Mouse (Mus musculus) left cerebral cortex, adult 6 months (tissue): ENCODE results near the gene Gcnt2. TPM values are rescaled to one million over a fixed set of nuclear protein-coding genes. Genes with fewer than 3 reads are reported as not detected.

ENCODE experiments used
- long read RNA-seq, 2 experiments: library from polyadenylated mRNA; unstranded; transcript quantifications; one replicate each; pipeline ENCODE4 v2.0.0; 2019 to 2020
- polyA plus RNA-seq: library from polyadenylated mRNA; unstranded; fragments of <200 nt; fragmentation: Nextera tagmentation; gene quantifications from 2 replicates; pipeline ENCODE4 v1.2.3, GENCODE M21; 2021

The Gcnt2 gene
- 6.8 and 9.4 TPM in 2 replicates for polyA plus RNA-seq
- long read RNA-seq, experiment 1, full-length matches to known transcripts, result 90 of 102 reads
- long read RNA-seq, experiment 1, partial matches to known transcripts, result 0 of 102 reads
- long read RNA-seq, experiment 1, other reads (novel, unspliced or antisense), result 12 of 102 reads
- long read RNA-seq, experiment 2, full-length matches to known transcripts, result 6 of 16 reads
- long read RNA-seq, experiment 2, partial matches to known transcripts, result 0 of 16 reads
- long read RNA-seq, experiment 2, other reads (novel, unspliced or antisense), result 10 of 16 reads

GRCm38 (mm10) chr13:40859652-40860399 is at the start of gene Gcnt2:
Gcnt2 (plus strand) TSS chr13:40859754.

GRCm38 (mm10) chr13:41000926-41001639 is 141.5 kb downstream of the Gcnt2 start, which contains the start of gene Pak1ip1:
Pak1ip1 (plus strand) TSS chr13:41001023.

Other genes starting within 250 kb of the Gcnt2 start
- gene Tfap2a, start 121.4 kb upstream of the Gcnt2 start, polyA plus RNA-seq, result 0.11 and 0.40 TPM in 2 replicates
- 52.6 and 60.9 TPM in 2 replicates for gene Pak1ip1, start 141.3 kb downstream of the Gcnt2 start, polyA plus RNA-seq
- 115 and 136 TPM in 2 replicates for gene Tmem14c, start 156.5 kb downstream of the Gcnt2 start, polyA plus RNA-seq
- gene Mak, start 220.0 kb downstream of the Gcnt2 start, polyA plus RNA-seq, result 1.4 and 1.5 TPM in 2 replicates